Mouse (Mus musculus) CH12.LX (cell line): Measurements from ENCODE around the gene Wdfy3.
"Not testable (repeated sequence)": the region's sequence is repeated elsewhere in the genome, so short reads cannot be mapped to it uniquely, and the experiment has no call there.

Experiments used
- CHD2 ChIP-seq: IDR thresholded peaks from 2 replicates; pipeline ENCODE4 v1.6.1; 2011; ENCODE audit warnings: low read length, improper control_type of control experiment
- CTCF ChIP-seq, 2 experiments: IDR thresholded peaks in 1 of 2; conservative IDR thresholded peaks in 1 of 2; 2 replicates each; pipeline ENCODE4 v1.5.1; 2011 to 2012; ENCODE audit warnings: low read depth in 2 of 2, low read length in 2 of 2, improper control_type of control experiment in 1 of 2, inconsistent platforms in 1 of 2, mild to moderate bottlenecking in 1 of 2, moderate library complexity in 1 of 2
- E2F4 ChIP-seq: IDR thresholded peaks from 2 replicates; pipeline ENCODE4 v1.6.1; 2011; ENCODE audit warnings: low read depth, low read length, improper control_type of control experiment; ENCODE audit not compliant: insufficient replicate concordance
- EP300 ChIP-seq: IDR thresholded peaks from 2 replicates; pipeline ENCODE4 v1.6.1; 2011; ENCODE audit warnings: low read length, improper control_type of control experiment
- PAX5 ChIP-seq: IDR thresholded peaks from 2 replicates; pipeline ENCODE4 v1.6.1; 2012; ENCODE audit warnings: low read length, inconsistent platforms, mixed read lengths
- POLR2A ChIP-seq: IDR thresholded peaks from 2 replicates; pipeline ENCODE4 v1.6.1; 2011; ENCODE audit warnings: low read depth, mild to moderate bottlenecking, improper control_type of control experiment, low read length

- TF ChIP-seq CTCF (conservative IDR thresholded peaks at IDR 0.05 in 1 of 2, IDR thresholded peaks at IDR 0.05 in 1 of 2; ENCODE audit: low read depth in 2 of 2, low read length in 2 of 2); E2F4; POLR2A; CHD2; EP300; PAX5: not testable (repeated sequence)
These were observed 164.9 kb downstream of the Wdfy3 start for GRCm38 (mm10) chr5:101904841-101905240.
